Mouse (Mus musculus): ENCODE measurements around the gene Fgfr2.

DNA sequence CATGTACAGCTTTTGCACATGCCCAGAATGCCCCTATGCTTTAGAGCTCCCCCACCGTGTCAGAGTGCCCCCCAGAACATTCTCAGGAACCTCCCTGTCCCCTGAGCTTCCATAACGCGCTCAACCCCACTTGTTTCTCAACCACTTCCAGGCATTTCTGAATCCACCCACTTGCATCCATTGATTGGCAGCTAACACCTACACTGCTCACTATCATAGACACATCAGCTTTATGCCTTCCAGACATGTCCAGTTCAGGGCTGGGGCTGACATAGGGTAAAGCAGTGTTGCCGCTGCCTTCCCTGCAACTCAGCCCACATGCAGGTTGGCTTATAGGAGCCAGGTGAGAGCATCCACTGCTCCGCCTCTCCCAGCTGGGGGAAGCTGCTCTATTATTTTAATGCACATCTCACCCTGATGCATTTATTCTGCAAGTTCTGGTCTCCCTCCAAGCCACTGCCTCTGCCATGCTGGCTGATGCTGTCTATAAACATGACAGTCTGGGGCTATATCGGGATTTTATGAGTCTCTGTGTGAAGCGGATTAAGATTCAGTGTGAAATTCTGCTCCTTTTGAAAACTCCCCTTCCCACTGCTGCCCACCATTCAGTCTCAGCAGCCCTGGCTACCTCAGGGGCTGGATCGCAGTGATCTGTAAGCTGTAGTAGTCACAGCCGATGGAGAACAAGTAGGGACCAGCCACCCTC lies 914.1 kb downstream of the Fgfr2 start:
- TF ChIP-seq CTCF (IDR thresholded peaks at IDR 0.05; ENCODE audit: control insufficient read depth, insufficient read depth, insufficient read length): no peak
- no peak for TF ChIP-seq FOSL1 (IDR thresholded peaks at IDR 0.05; ENCODE audit: insufficient read depth, low read length, poor library complexity, severe bottlenecking)
- no peak for TF ChIP-seq CEBPB (IDR thresholded peaks at IDR 0.05; ENCODE audit: low read depth)
